Mouse (Mus musculus) heart, embryonic 14.5 days (tissue): ENCODE measurements around the gene Asic2. TPM values are rescaled to one million over a fixed set of nuclear protein-coding genes. Genes with fewer than 3 reads are reported as not detected.
"Not testable (repeated sequence)": the region's sequence is repeated elsewhere in the genome, so short reads cannot be mapped to it uniquely, and the experiment has no call there.

Experiments used
- ATAC-seq: fragments of 200-750 bp; cut with Nextera tagmentation; 2 replicates; pipeline ENCODE4 v1.8.0; 2017; ENCODE audit warnings: low read depth, moderate TSS enrichment; ENCODE audit not compliant: insufficient number of reproducible peaks, insufficient read depth, low FRiP score
- H3K27ac ChIP-seq, 2 experiments: fragments of 200-500 bp in 1 of 2; fragments of 300-500 bp in 1 of 2; sonication (generic) in 1 of 2; replicated peaks in 1 of 2; 2 replicates each; pipeline ENCODE4 v1.5.1; 2012 to 2014; ENCODE audit warnings: low read depth in 2 of 2, low read length in 2 of 2, control low read depth in 1 of 2, mild to moderate bottlenecking in 1 of 2, mixed read lengths in 1 of 2; ENCODE audit not compliant: control insufficient read depth in 1 of 2, insufficient read depth in 1 of 2
- H3K27me3 ChIP-seq: fragments of 300-500 bp; sonication (generic); 2 replicates; pipeline ENCODE4 v1.6.1; 2014; ENCODE audit warnings: mild to moderate bottlenecking, low read length, control low read depth; ENCODE audit not compliant: control insufficient read depth, insufficient read depth
- H3K36me3 ChIP-seq: fragments of 300-500 bp; sonication (generic); 2 replicates; pipeline ENCODE4 v1.6.1; 2014; ENCODE audit warnings: mild to moderate bottlenecking, control low read depth, low read length, mixed read lengths; ENCODE audit not compliant: control insufficient read depth, insufficient read depth
- H3K4me1 ChIP-seq, 2 experiments: fragments of 200-500 bp in 1 of 2; fragments of 300-500 bp in 1 of 2; sonication (generic) in 1 of 2; 2 replicates each; pipeline ENCODE4 v1.6.1; 2012 to 2014; ENCODE audit warnings: low read length in 2 of 2, control low read depth in 1 of 2, mixed read lengths in 1 of 2; ENCODE audit not compliant: control insufficient read depth in 2 of 2, insufficient read depth in 2 of 2
- H3K4me2 ChIP-seq: fragments of 300-500 bp; sonication (generic); 2 replicates; pipeline ENCODE4 v1.6.1; 2014; ENCODE audit warnings: mild to moderate bottlenecking, low read length
- H3K4me3 ChIP-seq, 2 experiments: fragments of 200-500 bp in 1 of 2; fragments of 300-500 bp in 1 of 2; sonication (generic) in 1 of 2; 2 replicates each; pipeline ENCODE4 v1.5.1; 2012 to 2014; ENCODE audit warnings: low read length in 2 of 2, mild to moderate bottlenecking in 2 of 2, control low read depth in 1 of 2, low read depth in 1 of 2, moderate library complexity in 1 of 2; ENCODE audit not compliant: control insufficient read depth in 1 of 2, insufficient read depth in 1 of 2
- H3K9ac ChIP-seq: fragments of 300-500 bp; sonication (generic); 2 replicates; pipeline ENCODE4 v1.6.1; 2014; ENCODE audit warnings: mild to moderate bottlenecking, low read length
- H3K9me3 ChIP-seq: fragments of 300-500 bp; sonication (generic); 2 replicates; pipeline ENCODE4 v1.6.1; 2016; ENCODE audit warnings: low read length, control low read depth; ENCODE audit not compliant: control insufficient read depth
- WGBS: fragments of 180-500 bp; shearing (Covaris S2); extraction: QIAGEN DNeasy Blood & Tissue Kit; methylation state at CpG from one replicate; pipeline ENCODE4 v1.1.7; 2014; 5-methylcytosine and 5-hydroxymethylcytosine counted together
- polyA plus RNA-seq: library from polyadenylated mRNA; unstranded; fragments of >200 nt; fragmentation: Nextera tagmentation; extraction: Ambion mirVana; gene quantifications from 2 replicates; pipeline ENCODE4 v1.2.1, GENCODE M21; 2014

Gene Asic2
- polyA plus RNA-seq, 1 experiment from 2014 or later: not detected

GRCm38 (mm10) chr11:81263193-81263592 is 705.1 kb downstream of the Asic2 start:
- no peak for ATAC-seq
- no peaks in the 10 kb centered on the region for H3K36me3 ChIP-seq
- no peak overlapping the region for H3K4me3 ChIP-seq
- H3K27me3 ChIP-seq: no peaks in the 10 kb centered on the region
- H3K9me3 ChIP-seq: 0 out of 2 replicates have a peak, but pooled peaks cover 2% of the 10 kb centered on the region
- 64% methylated on average over 1 of the region's 1 CpGs for WGBS
- H3K27ac ChIP-seq: no peak overlapping the region
- no peak overlapping the region for H3K9ac ChIP-seq
- H3K4me1 ChIP-seq: no peaks in the 10 kb centered on the region
- H3K4me2 ChIP-seq: no peak overlapping the region

GRCm38 (mm10) chr11:81261259-81261658 is 707.0 kb downstream of the Asic2 start:
- H3K27me3 ChIP-seq: no peaks in the 10 kb centered on the region
- no peaks in the 10 kb centered on the region for H3K4me1 ChIP-seq
- H3K9ac ChIP-seq: no peak overlapping the region
- 74% methylated on average over 3 of the region's 3 CpGs for WGBS
- no peak overlapping the region for H3K4me3 ChIP-seq
- H3K36me3 ChIP-seq: no peaks in the 10 kb centered on the region
- no peak for ATAC-seq
- H3K9me3 ChIP-seq: 0 out of 2 replicates have a peak, but pooled peaks cover 2% of the 10 kb centered on the region
- H3K27ac ChIP-seq: no peak overlapping the region
- no peak overlapping the region for H3K4me2 ChIP-seq

GRCm38 (mm10) chr11:81241183-81241582 is 727.1 kb downstream of the Asic2 start:
- not testable (repeated sequence) for H3K9ac ChIP-seq, H3K36me3 ChIP-seq, H3K4me1 ChIP-seq, ATAC-seq, H3K4me3 ChIP-seq, H3K4me2 ChIP-seq, H3K27me3 ChIP-seq, H3K9me3 ChIP-seq, H3K27ac ChIP-seq
- WGBS: 88% methylated on average over 18 of the region's 18 CpGs

GRCm38 (mm10) chr11:81239966-81240681 is 728.1 kb downstream of the Asic2 start:
- no peak overlapping the region for H3K27ac ChIP-seq
- H3K4me2 ChIP-seq: no peak overlapping the region
- H3K27me3 ChIP-seq: no peaks in the 10 kb centered on the region

GRCm38 (mm10) chr11:81239091-81239490 is 729.2 kb downstream of the Asic2 start:
- H3K27ac ChIP-seq: no peak overlapping the region
- H3K27me3 ChIP-seq: no peaks in the 10 kb centered on the region
- H3K9me3 ChIP-seq: no peaks in the 10 kb centered on the region
- H3K4me1 ChIP-seq: no peaks in the 10 kb centered on the region
- H3K9ac ChIP-seq: no peak overlapping the region
- H3K4me3 ChIP-seq: no peak overlapping the region
- 39% methylated on average over 2 of the region's 2 CpGs for WGBS
- ATAC-seq: no peak
- H3K4me2 ChIP-seq: no peak overlapping the region
- no peaks in the 10 kb centered on the region for H3K36me3 ChIP-seq

More at GRCm38 (mm10) chr11:81239966-81240681, 728.1 kb downstream of the Asic2 start:
- no peak for ATAC-seq
- Histone ChIP-seq H3K9me3 (no peaks in the 10 kb centered on the region), H3K4me3 (no peak overlapping the region), H3K4me1 (no peaks in the 10 kb centered on the region), H3K9ac (no peak overlapping the region), H3K36me3 (no peaks in the 10 kb centered on the region)
- 46% methylated on average over 13 of the region's 13 CpGs for WGBS

- Histone ChIP-seq H3K4me2 (no peak overlapping the region), H3K27me3 (no peaks in the 10 kb centered on the region), H3K4me1 (no peaks in the 10 kb centered on the region), H3K27ac (no peak overlapping the region), H3K9me3 (no peaks in the 10 kb centered on the region), H3K9ac (no peak overlapping the region), H3K4me3 (no peak overlapping the region), H3K36me3 (no peaks in the 10 kb centered on the region)
- 71% methylated on average over 2 of the region's 2 CpGs for whole genome bisulfite sequencing
- no peak for ATAC-seq
Observed at GRCm38 (mm10) chr11:81236070-81236469, 732.2 kb downstream of the Asic2 start.

- no peak for ATAC-seq
- no peaks in the 10 kb centered on the region for H3K36me3 ChIP-seq
- H3K9me3 ChIP-seq: no peaks in the 10 kb centered on the region
- H3K4me2 ChIP-seq: no peak overlapping the region
- no peak overlapping the region for H3K9ac ChIP-seq
- H3K4me1 ChIP-seq: no peaks in the 10 kb centered on the region
- no peaks in the 10 kb centered on the region for H3K27me3 ChIP-seq
- H3K4me3 ChIP-seq: no peak overlapping the region
- WGBS: 66% methylated on average over 9 of the region's 9 CpGs
- H3K27ac ChIP-seq: no peak overlapping the region
Observed at GRCm38 (mm10) chr11:81223361-81223760, 744.9 kb downstream of the Asic2 start.

GRCm38 (mm10) chr11:81220786-81221185 is 747.5 kb downstream of the Asic2 start:
- H3K4me1 ChIP-seq: no peaks in the 10 kb centered on the region
- 75% methylated on average over 4 of the region's 4 CpGs for WGBS
- ATAC-seq: no peak
- H3K9me3 ChIP-seq: no peaks in the 10 kb centered on the region
- no peaks in the 10 kb centered on the region for H3K36me3 ChIP-seq
- no peak overlapping the region for H3K9ac ChIP-seq
- H3K27ac ChIP-seq: no peak overlapping the region
- no peak overlapping the region for H3K4me3 ChIP-seq
- no peaks in the 10 kb centered on the region for H3K27me3 ChIP-seq
- no peak overlapping the region for H3K4me2 ChIP-seq
